Mouse (Mus musculus) MN1 (cell line): ENCODE measurements at regions not wholly inside any gene's neighbourhood (a gene's known extent, or its start where the extent isn't known, plus 50 kb on each side); places are given as distances from the start of the nearest gene placed in this dataset.

ENCODE experiments used
- DNase-seq: peaks from one replicate; pipeline ENCODE4 v3.0.0-alpha.2; 2016; ENCODE audit warnings: low spot score

DNA sequence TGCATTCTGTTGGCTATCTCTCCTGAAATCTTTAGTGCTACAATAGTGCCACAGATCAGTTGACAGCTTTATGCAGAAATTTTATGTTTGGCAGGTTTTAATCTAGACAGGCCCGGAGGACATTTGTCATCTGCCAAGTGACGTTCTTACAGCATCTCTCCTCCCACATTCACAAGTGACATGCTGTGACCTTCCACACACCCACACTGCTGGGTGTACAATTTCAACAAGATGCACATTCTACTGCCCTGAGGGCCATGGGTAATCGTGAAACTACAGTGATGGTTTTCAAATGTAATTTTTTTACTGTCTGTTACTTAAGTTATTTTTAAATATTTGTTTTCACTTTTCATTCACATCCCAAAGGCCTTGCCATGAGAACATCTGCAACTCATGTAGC lies 639.2 kb upstream of the Gm11114 start:
- no peak for DNase-seq

DNA sequence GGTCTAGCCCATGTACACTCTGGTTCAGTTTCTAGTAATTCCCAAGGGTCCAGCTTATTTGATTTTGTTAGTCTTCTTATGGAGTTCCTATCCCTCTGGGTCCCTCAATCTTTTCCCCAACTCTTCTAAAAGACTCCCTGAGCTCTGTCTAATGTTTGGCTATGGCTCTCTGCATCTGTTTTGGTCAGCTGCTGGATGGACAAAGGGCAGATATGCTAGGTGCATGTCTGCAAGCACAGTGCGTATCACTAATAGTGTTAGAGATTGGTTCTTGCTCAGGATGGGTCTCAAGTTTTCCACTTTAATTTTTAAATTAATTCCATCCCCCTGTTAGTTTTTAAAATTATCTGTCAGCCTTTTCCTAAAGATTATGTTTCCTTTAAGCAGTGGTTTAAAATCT lies 634.2 kb upstream of the Gm11114 start:
- DNase-seq: no peak

DNA sequence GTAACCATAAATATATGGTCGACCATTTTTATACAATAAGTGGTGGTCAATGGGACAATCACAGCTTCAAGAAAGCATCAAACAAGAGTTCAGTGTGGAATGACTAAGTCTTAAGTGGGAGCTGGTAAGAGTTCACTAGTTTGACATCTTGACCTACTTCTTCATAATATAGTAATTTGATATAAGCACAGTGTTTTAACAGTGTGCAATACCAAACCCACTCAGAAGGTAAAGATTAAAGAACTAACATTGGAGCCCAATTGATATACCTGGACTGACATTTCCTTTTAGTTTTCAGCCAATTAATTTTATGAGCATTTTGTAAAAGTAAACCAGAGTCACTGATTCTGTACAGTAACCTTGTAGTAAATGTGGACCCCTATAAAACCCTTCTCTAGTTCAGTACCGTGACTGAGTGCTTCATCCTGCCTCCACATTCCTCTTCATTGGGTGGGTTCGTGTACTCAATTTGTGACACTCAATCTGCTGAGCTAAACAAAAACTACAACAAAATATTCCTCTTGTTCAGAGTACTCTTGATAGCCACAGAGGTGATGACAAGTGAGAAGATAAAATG lies 593.9 kb upstream of the Gm11114 start:
- DNase-seq: no peak

DNA sequence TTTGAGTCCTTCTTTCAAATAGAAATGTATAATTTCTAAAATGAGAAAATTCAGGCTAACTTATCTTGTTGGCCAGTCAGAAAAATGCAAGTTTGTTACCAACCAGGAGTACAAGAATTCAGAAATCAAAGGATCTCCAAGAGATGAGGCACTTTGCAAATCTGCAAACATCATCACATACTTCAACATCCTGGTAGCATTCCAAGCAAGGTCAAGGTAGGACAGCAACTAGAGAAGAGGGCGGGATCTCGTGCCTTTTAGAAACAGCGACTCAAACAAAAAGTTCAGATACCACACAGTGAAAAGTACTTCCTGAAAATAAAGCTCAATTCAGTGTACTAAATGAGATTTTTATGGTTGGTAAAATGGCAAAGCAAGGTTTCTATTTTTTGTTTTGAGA lies 593.2 kb upstream of the Gm11114 start:
- DNase-seq: no peak

DNA sequence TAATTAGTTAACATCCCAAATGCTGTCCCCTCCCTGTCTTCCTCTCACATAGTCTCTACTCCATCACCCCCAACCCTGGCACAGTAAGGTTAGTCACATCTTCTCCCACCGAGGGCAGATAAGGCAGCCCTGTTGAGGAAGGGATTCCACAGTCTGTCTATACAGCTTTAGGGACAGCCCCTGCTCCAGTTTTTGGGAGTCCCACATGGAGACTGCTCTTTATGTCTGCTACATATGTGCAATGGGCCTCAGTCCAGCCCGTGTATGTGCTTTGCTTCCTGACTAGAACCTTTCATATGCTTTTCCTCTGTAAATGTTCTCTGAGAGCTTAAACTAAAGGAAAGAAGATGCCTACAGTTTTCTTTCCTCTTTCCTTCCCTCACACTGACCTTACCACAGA lies 592.1 kb upstream of the Gm11114 start:
- DNase-seq: no peak

DNA sequence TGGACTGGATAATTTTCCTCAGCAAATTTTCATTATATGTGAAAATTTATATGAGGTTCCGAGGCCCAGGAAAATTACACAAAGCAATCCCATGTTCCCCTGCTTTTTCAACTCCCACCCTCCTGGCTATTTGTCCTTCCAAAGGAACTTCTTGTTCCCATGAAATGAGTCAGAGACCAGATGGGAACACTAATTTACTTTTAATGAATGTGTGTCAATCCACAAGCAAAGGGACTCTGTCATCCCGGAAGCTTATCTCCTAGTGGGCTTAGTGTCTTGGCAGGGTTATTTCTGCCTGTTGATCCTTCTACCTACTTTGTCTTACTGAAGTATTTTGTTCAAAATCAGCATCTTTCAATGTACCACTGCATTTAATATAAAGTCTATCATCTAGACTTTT lies 573.3 kb upstream of the Gm11114 start:
- peak; percentile 8 for DNase-seq

DNA sequence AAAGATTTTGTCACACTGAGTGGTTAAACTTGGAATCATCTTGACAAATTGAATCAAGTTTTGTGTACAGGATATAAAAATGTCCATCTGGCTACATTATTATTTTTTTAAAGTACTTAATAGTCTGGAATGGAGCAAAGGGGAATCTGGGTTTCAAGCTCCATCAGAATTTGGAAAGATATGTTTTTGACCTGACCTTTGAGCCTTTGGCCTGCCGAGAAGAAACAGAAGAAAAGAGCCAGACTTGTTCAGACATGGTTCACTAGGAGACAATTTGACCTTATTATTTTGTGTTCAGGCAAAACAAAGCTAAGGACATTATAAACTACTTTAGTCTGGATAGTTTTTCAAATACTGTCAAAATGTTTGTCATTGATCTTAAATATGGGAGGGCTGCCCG lies 572.2 kb upstream of the Gm11114 start:
- no peak for DNase-seq

DNA sequence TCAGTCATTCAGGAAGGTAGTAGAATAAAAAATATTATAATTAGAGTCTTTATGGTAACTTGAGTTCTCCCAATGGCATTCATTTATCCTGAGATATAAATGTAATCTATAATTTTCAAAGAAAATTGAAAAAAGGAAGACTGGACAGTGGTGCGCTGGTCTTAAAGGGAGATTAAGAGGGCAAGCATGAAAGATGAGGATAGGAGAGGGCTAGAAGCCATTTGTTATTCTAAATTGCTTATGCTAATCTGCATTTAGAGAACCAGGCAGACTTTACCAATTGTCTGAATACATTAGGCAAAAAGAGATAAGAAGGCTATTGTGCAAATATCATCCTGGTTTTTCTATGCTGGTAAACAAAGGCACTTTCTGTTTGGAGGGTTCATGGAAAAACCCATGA lies 558.2 kb upstream of the Gm11114 start:
- DNase-seq: no peak

DNA sequence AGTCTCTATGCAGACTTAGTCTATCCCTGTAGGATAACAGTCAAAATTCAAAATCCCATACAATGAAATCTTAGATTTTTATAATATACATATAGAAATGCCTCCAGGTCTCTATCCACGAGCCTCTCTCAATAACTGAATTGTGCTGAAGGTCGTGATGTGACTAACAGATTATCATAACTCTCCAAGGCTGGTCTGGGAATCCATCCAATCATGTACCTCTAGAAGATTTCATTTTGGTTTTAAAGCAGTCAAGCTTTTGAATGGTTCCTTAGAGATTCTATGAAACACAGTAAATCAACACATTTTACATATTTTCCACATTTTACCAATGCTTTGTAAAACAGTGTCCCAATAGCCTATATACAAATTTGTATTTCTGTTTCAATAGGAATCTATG lies 557.7 kb upstream of the Gm11114 start:
- no peak for DNase-seq

DNA sequence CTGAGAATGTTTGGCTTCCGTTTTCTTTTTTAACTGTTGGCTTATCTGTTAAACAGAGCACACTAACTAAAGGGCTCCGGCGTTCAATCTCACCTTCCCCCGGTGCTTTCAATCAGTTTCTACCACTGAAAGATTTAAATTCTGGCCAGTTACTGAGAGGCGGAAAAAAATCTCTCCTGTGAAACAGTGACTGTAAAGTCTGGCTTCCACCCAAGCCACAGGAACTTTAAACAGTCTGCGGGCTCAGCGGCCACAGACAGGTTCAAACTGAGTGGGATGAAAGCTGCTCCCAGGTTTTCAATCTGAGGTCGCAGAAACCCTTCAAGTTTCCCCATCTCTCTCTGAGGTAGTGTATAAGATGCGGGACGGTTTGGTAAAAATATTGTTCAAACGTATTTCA lies 538.2 kb upstream of the Gm11114 start:
- no peak for DNase-seq

DNA sequence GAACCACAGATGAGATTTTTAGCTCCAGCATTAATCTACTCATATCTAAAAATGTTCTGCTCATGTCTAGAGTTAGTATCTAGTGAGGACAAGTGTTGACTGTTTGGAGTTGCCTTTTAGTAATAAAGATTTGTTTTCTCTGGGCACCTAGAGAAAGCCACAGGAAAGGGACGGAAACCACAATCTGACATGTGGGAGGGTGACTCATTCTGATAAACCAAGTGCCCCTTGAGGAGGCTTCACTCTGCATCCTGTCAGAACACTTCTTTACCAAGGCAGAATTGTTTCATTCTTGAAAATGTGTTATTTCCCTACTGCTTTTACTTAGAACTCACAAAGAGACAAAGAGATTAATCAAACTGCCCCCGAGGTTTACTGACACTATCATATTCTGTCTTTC lies 537.4 kb upstream of the Gm11114 start:
- DNase-seq: no peak

DNA sequence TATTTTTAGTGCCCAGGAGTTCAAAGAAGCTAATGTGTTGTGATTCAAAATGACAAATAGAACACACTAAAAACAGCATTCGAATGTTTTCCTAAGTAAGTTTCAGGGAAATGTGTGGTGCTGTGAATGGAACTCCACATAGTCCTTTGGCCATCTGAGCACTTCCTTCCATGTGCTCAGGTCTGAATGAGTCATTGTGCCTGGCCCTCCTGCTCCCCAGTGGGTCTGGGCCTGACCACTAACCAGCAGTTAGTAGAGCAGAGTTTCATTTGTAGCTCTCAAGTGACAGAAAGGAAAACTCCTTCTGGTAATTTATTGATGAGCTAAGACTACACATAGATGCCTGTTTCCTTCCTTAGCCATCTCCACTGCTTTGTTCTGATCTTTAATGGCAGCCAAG lies 533.4 kb upstream of the Gm11114 start:
- no peak for DNase-seq

DNA sequence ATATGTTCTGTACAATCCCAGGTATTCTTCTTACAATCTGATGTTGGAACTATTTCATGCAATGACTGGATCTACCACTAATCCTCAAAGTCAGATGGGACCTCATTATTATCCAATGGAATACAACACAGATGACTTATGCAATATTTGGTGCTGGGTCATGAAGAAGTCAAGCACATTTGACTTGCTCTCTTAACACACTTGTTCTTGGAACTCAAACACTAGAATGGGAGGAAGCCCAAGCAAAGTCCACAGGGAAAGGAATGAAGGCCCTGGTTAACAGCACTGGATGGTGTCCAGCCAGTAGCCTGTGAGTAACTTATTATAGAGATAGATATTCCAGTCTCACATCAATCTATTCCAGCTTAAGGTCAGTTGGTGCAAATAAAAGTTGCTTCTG lies 486.8 kb upstream of the Gm11114 start:
- DNase-seq: no peak

DNA sequence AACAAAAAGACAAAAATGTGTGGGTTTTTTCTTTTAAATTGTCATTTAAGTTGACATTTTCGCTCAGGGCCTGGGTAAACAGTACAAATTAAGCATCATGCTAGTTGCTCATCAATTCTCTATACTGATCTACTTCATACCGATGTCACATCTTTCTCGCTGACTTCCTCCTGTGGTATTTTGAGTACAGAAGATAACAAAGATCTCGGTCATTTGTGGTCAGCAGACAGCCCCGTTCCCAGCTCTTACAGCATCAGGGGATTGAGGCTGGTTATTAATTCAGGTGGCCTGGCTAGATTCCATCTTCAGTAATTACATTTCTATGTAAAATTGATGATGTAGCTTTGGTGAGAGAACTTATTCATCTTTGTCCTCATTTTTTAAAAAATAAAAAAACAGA lies 483.6 kb upstream of the Gm11114 start:
- DNase-seq: no peak

DNA sequence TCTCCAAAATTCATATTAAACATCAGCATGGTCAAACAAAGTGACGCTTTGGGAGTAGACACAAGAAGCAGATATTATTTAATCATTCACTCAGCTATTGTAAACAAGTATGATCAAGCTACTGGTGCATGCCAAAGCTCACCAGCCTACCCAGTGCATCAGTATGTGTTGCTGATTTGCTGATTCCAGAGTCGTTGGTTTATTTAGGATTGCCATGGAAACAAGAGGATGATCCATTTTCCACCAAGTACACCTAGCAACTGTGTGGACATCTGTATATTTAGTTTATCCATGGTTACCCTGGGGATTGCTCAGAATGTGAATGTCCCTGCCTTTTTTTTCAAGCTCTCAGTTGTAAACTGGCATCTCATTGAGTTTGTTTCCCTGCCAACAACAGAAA lies 481.9 kb upstream of the Gm11114 start:
- DNase-seq: no peak

DNA sequence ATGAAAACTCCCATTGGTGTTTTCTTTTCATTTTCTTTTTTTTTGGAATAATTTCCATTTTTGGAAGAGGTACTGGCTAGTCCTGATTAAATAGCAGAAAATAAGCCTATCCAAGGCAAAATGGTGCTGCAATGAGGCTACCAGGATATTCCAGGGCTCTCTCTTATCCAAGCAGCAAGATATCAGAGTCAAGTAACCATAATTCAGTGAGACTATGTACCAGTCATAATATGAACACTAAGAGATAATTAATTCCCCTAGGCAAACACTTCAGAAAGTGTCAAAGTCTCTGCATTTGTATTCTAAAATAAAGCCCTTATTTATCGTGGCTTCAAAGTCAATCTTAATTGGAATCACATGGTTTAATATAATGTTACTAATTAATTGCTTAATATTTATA lies 475.1 kb upstream of the Gm11114 start:
- no peak for DNase-seq

DNA sequence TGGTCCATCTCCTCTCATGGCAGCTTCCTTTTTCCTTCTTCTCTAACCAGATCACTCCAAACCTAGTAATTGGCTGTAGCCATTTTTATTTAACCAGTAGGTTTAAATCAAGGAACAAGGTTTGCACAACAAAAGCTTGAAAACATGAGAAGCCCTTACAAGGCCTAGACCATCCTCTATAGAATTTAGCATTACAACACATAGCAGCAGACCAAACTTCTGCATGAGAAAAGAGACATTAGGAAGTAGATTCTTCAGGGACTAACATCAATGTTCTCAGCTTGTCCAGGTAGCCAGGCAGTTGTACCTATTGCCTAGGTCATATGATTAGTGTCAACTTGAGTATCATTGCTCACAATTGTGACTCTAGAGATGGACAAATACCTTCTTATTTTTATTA lies 468.6 kb upstream of the Gm11114 start:
- DNase-seq: no peak

DNA sequence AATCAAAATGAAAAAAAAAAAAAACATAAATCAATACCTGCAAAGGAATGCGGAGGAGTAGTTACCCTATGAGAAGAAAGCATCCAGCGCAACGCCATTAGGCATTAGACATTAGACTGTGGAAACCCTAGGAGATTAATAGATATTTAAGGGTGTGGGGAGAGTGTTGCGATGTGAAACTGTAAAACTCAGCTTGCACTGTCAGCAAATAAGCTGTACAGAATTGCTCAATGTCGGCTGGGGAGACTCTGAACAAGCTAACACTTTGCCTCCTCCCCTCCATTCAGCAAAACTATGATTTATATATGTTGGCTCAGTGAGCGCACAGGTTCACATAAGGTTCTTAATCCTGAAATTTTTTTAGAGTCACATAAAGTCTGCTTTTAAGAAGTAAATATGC lies 451.0 kb upstream of the Gm11114 start:
- no peak for DNase-seq

DNA sequence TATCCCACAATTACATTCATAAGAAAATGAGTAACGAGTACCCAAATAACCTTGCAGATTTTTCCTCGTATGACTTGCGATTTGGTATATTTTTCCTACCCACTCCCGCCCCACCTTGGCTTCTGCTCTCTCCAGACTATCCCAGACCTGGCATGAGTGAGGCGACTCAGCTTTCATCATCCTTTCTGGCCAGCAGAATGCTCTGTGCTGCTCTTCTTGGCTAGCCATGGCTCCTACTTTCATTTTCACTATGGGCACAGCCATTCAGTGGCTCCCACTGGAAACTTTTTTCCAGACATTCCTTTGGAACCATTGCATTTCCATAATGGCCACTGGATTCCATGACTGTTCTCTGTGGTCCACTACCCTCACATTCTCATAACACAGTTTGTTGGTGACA lies 449.1 kb upstream of the Gm11114 start:
- DNase-seq: no peak

DNA sequence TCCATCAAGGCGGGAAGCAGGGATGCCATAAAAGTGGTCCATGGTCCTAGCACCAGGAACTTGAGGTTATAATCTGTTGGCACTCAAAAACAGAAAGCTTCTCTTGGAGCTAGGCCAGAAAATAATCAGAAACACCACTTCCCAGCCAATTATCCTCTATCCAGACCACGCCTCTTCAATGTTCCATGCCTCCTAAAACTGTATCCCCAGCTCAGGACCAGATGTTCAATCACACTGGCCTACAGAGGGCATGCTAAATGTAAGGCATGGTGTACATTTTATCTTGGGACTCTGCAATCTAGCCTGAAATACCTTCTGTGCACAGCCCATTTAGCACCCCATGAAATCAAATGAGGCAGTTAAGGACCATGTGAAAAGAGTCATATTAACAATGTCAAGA lies 418.4 kb upstream of the Gm11114 start:
- no peak for DNase-seq

DNA sequence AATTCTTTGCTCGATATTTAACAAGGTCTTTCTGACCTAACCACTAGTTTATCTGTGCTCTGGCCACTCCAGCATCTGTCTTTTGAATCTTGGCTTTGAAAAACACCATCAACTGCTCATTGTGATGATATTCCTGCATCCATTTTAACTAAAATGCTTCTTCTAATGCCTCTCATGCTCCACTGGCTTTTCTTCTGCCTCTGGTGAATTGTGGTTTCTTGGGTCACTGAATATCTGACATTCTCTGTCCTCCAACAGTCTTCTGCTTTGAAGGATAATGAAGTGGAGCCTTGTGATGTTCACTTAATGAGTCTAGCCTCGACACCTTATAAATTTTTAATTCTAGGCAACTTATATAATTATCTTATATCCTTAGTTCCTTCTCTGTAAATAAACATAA lies 416.5 kb upstream of the Gm11114 start:
- no peak for DNase-seq

DNA sequence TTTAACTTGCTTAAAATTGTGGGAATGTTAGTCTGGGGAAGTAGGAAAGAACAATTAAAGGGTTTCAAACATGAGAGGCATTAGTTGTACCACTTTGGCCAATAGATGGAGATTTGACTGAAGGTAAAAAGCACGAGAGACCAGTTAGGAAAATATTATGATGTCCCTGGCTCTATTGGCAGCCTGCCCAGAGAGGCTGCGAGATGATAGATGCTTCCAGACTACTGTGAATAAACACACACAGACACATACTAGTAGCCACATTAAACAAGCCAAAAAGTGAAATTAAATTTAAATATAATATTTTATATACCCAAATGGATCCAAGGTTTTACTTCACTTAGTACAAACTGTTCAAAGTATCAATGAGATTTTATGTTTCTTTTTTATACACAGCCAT lies 411.9 kb upstream of the Gm11114 start:
- DNase-seq: peak; percentile 37

DNA sequence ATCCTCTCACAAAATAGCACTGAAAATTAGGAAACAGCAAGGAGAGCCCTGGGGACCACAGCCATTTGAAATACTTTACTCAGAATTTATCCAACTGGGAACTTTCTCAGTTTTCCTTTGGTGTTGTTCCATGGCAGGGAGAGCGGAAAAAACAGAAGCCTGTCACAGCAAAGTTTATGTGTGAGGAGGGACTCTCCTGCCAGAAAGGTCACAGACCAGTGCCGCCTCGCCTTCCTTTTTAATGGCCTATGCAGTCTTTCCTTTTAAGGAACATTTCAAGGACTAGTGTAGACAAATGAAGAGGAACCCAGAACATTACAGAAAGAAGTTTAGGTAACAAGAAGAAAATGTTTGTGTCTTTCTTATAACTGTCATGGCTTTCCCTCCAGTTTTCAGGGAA lies 406.3 kb upstream of the Gm11114 start:
- no peak for DNase-seq

DNA sequence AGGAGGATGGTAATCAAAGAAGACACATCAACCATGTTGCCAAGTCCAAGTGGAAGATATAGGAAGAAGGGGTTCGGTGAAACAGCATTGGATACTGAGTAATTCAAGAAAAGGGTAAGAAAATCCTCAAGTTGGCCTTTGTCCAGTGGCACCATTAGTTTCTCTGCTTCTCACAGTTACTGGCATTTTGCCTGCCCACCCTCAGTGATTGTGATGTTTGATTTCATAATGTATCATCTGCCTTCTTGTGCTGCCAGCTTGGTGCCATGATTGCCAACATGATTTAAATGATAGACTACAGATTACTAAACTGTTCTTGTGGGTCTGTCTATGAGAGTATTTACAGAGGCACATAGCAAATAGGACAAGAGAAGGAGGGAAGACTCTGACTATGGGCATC lies 399.3 kb upstream of the Gm11114 start:
- peak; percentile 22 for DNase-seq

DNA sequence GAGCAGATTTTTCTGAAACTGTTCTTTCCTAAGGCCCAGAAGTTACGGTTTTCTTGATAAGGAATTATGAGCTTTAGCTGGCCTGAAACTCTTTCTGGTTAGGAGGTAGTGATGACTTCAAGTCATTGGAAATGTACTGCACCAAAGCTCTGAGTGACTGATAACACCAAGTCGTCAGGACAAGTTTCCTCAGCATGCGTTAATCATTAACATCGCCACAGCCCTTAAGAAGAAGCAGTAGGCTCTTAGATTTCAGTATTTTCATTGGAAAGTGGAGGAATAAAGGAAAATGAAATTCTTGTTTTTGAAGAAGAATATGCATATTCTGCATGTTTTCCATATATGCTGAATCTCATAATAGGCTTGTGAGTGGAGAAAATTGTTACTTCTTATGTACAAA lies 390.3 kb upstream of the Gm11114 start:
- DNase-seq: no peak
